Mouse (Mus musculus) C2C12 (cell line): ENCODE measurements around the gene Dnajc17. TPM values are rescaled to one million over a fixed set of nuclear protein-coding genes. Genes with fewer than 3 reads are reported as not detected.

Source experiments
- H3K27me3 ChIP-seq: one replicate; pipeline ENCODE4 v1.6.1; 2011; ENCODE audit not compliant: control insufficient read depth, insufficient read depth, insufficient read length
- H3K36me3 ChIP-seq: one replicate; pipeline ENCODE4 v1.6.1; 2011; ENCODE audit not compliant: control insufficient read depth, insufficient read depth
- H3K4me3 ChIP-seq: one replicate; pipeline ENCODE4 v1.5.1; 2011; ENCODE audit warnings: mild to moderate bottlenecking, control low read depth; ENCODE audit not compliant: poor library complexity, insufficient read depth, severe bottlenecking
- H3K79me2 ChIP-seq: one replicate; pipeline ENCODE4 v1.6.1; 2011; ENCODE audit not compliant: control insufficient read depth, insufficient read depth
- H3K79me3 ChIP-seq: one replicate; pipeline ENCODE4 v1.6.1; 2011; ENCODE audit warnings: low read depth, control low read depth
- H3ac ChIP-seq: one replicate; pipeline ENCODE3; 2011; ENCODE audit warnings: low read depth; ENCODE audit not compliant: control insufficient read depth, insufficient read length
- CEBPB ChIP-seq: IDR thresholded peaks from one replicate; pipeline ENCODE4 v1.6.1; 2011; ENCODE audit warnings: low read depth, mild to moderate bottlenecking, control low read depth, moderate library complexity
- CTCF ChIP-seq: IDR thresholded peaks from one replicate; pipeline ENCODE4 v1.5.1; 2011; ENCODE audit not compliant: control insufficient read depth, insufficient read depth, insufficient read length
- FOSL1 ChIP-seq: IDR thresholded peaks from one replicate; pipeline ENCODE4 v1.8.0; 2011; ENCODE audit warnings: mild to moderate bottlenecking, low read length; ENCODE audit not compliant: poor library complexity, insufficient read depth, severe bottlenecking
- MAX ChIP-seq: IDR thresholded peaks from one replicate; pipeline ENCODE4 v1.6.1; 2011; ENCODE audit warnings: mild to moderate bottlenecking, control low read depth
- MYOD1 ChIP-seq: IDR thresholded peaks from one replicate; pipeline ENCODE4 v1.6.1; 2011; ENCODE audit warnings: low read depth; ENCODE audit not compliant: control insufficient read depth, insufficient read length
- MYOG ChIP-seq: IDR thresholded peaks from one replicate; pipeline ENCODE4 v1.6.1; 2011; ENCODE audit not compliant: control insufficient read depth, insufficient read length; ENCODE audit errors: extremely low read depth
- USF1 ChIP-seq: IDR thresholded peaks from one replicate; pipeline ENCODE4 v1.6.1; 2011; ENCODE audit warnings: low read depth, mild to moderate bottlenecking, control low read depth, moderate library complexity
- polyA plus RNA-seq: library from polyadenylated mRNA; unstranded; fragments of >200 nt; fragmentation: generic; extraction: Trizol; gene quantifications from one replicate; pipeline ENCODE4 v1.2.1, GENCODE M21; 2012; ENCODE audit warnings: missing spikeins

Gene Dnajc17
- polyA plus RNA-seq, 1 experiment, result 12.3 TPM

DNA sequence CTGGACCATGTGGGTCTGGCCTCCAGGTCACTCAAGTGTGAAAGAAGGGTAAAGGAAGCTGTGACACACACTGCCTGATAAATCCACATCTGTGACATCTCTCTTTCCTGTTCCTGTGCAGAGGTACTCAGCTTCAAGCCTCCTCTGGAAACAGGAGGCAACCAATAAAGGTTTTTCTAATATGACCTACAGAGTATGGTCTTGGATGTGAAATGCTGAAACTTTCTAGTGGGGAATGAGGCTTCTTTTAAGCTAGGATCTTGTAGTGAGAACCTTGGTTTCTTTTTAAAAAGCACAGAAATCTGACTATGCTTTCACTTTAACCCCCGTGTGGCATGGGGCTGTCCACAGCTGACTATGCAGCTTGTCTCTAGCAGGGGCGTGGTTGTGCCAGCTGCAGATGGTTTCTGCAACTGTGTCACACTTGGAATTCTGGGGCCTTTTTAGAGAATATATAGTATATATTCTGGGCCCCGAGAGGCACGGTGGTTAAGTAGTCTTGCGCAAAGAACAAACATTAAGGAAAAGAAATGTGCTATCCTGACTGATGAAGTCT is 31.1 kb downstream of the Dnajc17 start:
- Histone ChIP-seq H3K27me3 (no peaks in the 10 kb centered on the region), H3K79me2 (peaks cover 28% of the 10 kb centered on the region), H3K79me3 (peaks cover 9% of the 10 kb centered on the region), H3ac (no peak overlapping the region), H3K4me3 (no peak overlapping the region), H3K36me3 (peaks cover 11% of the 10 kb centered on the region)
- TF ChIP-seq CEBPB, result no peak
- TF ChIP-seq MYOD1, result no peak
- TF ChIP-seq CTCF, result no peak
- no peak for TF ChIP-seq MYOG
- TF ChIP-seq FOSL1, result no peak
- TF ChIP-seq USF1, result no peak
- no peak for TF ChIP-seq MAX

DNA sequence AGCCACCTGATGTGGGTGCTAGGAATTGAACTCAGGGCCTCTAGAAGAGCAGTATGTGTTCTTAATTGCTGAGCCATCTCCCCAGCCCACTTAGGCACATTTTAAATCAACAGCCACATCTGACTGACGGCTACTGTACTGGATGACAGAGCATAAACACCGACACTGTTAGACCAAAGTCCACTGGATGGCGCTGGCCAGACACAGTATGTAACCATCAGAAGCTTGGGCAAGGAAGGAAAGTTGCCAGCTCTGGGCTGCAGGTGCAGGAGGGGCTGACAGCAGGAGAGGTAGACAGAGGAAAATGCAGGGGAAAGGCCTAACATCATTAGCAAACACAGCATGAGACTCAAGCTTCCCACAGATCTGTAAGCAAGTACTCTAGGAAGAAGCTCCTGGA is 31.8 kb downstream of the Dnajc17 start:
- Histone ChIP-seq H3K4me3 (peak overlapping the region; percentile 2), H3K36me3 (peaks cover 11% of the 10 kb centered on the region)

DNA sequence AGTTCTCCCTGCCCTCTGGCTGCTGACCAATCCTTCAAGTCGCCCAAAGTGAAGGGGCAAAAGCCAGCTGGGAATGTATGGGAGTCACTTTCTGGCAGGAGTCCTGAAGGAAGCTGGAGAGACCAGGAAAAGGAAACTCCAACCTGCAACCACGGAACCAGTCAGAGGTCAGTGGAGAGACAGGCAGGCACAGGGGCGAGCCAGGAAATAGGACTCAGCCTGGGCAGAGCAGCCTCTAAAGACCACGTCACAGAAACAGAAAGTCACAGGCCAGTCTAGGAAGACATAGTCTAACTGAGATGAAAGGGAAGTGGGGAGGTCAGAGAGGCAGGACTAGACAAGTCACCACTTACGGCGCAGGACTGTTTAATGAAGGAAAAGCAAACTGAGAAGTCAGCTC is 33.0 kb downstream of the Dnajc17 start:
- peak overlapping the region; percentile 31 for H3K4me3 ChIP-seq
- H3K36me3 ChIP-seq, result peaks cover 11% of the 10 kb centered on the region

More for the DNA sequence above, 31.8 kb downstream of the Dnajc17 start:
- TF ChIP-seq USF1, result no peak
- no peak for TF ChIP-seq MAX
- no peak for TF ChIP-seq CTCF
- TF ChIP-seq MYOD1, result no peak
- Histone ChIP-seq H3K27me3 (no peaks in the 10 kb centered on the region), H3K79me2 (peaks cover 28% of the 10 kb centered on the region), H3K79me3 (peaks cover 9% of the 10 kb centered on the region), H3ac (no peak overlapping the region)

DNA sequence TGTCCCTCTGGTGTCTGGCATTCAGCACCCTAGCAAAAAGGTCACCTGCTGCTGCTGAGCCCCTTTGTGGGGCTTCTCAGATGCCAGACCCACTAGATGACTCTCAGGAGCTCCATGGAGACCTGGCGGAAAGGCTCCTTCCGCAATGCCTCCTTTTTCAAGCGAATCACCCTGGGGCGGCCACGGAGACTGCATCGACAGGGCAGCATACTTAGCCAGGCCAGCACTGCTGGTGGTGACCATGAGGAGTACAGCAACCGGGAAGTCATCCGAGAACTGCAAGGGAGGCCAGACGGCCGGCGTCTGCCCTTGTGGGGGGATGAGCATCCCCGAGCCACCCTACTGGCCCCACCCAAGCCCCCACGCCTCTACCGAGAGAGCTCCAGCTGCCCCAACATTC is 33.7 kb downstream of the Dnajc17 start:
- H3K36me3 ChIP-seq, result peaks cover 11% of the 10 kb centered on the region
- peak overlapping the region; percentile 31 for H3K4me3 ChIP-seq
- no peaks in the 10 kb centered on the region for H3K27me3 ChIP-seq
- peaks cover 28% of the 10 kb centered on the region for H3K79me2 ChIP-seq
- peak overlapping the region; percentile 45 for H3ac ChIP-seq
- H3K79me3 ChIP-seq, result peaks cover 9% of the 10 kb centered on the region
- no peak for TF ChIP-seq MYOG
- TF ChIP-seq MAX, result peak; percentile 17

More for the DNA sequence above, 33.0 kb downstream of the Dnajc17 start:
- TF ChIP-seq FOSL1 (no peak), CTCF (no peak), MAX (no peak), CEBPB (no peak), MYOD1 (no peak), USF1 (no peak), MYOG (no peak)
- Histone ChIP-seq H3K27me3 (no peaks in the 10 kb centered on the region), H3ac (peak overlapping the region; percentile 6), H3K79me3 (peaks cover 9% of the 10 kb centered on the region), H3K79me2 (peaks cover 28% of the 10 kb centered on the region)

DNA sequence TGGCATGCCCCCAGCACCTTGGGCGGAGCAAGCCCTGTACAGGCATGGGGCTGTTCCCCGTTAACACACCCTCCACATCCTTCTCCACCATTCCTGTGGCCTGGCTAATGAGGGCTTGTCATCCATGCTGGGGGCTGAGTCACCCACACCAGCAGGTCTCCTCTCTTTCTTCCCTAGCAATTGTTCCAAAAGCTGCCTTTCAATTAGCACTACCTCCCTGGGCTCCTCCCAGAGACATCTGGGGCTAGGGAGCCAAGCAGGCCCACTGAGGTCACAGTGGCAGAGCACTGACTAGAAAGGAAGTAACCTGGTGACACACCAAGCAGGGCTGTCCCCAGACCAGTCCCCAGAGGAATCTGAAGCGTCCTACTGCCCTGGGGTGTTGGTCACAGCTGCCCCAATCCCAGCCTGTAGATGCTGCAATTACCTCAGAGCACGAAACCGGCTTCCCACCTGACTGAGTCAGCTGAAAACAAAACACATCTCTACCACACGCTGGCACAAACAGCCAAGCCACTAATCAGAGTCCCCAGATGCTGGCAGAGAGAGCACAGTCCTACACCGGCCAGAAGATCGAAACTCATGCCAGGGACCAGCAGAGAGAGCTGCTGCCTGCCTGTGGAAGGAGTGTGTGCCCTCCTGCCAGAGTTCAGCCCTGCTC is 34.5 kb downstream of the Dnajc17 start, which contains the start of gene Gm14137:
Gm14137 (plus strand) TSS at position 519 of the 661 bp plus-strand sequence.
- H3K27me3 ChIP-seq, result no peaks in the 10 kb centered on the region
- peak within 1 kb of the TSS; percentile 45 for H3ac ChIP-seq
- peaks cover 9% of the 10 kb centered on the region for H3K79me3 ChIP-seq
- TF ChIP-seq CEBPB, result peak; percentile 72
- TF ChIP-seq MYOG, result no peak
- peak; percentile 92 for TF ChIP-seq MAX
- TF ChIP-seq USF1, result no peak
- peak; percentile 52 for TF ChIP-seq FOSL1
- TF ChIP-seq MYOD1, result peak; percentile 71
- no peak for TF ChIP-seq CTCF
- peak within 1 kb of the TSS; percentile 31 for H3K4me3 ChIP-seq
- peaks cover 11% of the 10 kb centered on the region for H3K36me3 ChIP-seq
- peaks cover 28% of the 10 kb centered on the region for H3K79me2 ChIP-seq

DNA sequence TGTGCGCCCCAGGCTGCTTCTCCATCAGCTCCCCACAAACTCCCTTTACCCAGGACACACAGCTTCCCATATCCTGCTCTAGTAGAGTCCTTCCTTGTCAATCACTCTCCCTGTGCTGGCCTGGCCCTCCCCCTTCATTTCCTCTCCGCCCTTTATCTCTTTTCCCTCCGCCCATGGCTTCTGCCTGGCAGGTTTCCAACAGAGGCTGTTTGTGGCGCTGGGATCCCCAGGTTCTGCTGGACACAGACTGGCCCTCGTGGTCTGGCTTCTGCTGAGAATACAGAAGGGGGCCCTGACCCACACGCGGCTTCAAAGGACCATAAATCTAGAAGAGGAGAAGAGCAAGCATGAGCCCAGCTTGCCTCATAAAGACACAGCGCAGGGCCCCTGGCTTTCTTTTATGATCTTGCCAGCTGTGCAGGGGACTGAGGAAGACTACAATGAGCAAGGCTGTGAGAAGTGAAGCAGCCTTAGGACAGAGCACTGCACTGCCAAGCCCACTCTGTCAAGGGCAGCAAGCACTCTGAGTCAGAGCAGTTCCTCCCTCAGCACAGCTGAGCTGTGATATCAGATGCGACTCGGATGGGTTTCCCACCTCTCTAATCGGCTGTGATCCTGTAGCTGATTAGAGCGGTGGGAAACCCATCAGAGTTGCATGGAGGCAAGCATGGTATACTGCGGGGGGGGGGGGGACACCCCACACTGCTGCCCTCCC is 35.6 kb downstream of the Dnajc17 start:
- peaks cover 9% of the 10 kb centered on the region for H3K79me3 ChIP-seq
- no peak for TF ChIP-seq MAX
- peak; percentile 59 for TF ChIP-seq MYOD1
- peaks cover 2% of the 10 kb centered on the region for H3K36me3 ChIP-seq
- H3K79me2 ChIP-seq, result peaks cover 21% of the 10 kb centered on the region
- no peaks in the 10 kb centered on the region for H3K27me3 ChIP-seq
- H3K4me3 ChIP-seq, result no peak overlapping the region
- peak overlapping the region; percentile 27 for H3ac ChIP-seq
